8 mouse cellular contexts compared by ENCODE assay signal in genomic region chr17:73949498-73949897, GRCm38 (mm10). TPM values are rescaled to one million over a fixed set of nuclear protein-coding genes. Genes with fewer than 3 reads are reported as not detected.
DNase-seq lines count a peak whose midpoint lies in the region; ATAC-seq and TF ChIP-seq lines count a peak whose summit lies in the region.

No protein-coding gene starts in this region.

- 63% methylated on average over 4 of the region's 4 CpGs for WGBS in heart, embryonic 15.5 days
- 26% methylated on average over 4 of the region's 4 CpGs for WGBS in thymus, adult 2 months
- 48% methylated on average over 4 of the region's 4 CpGs for WGBS in kidney, postnatal 0 days

- peak overlapping the region; percentile 55 for H3K4me2 ChIP-seq in heart, embryonic 15.5 days
- peak overlapping the region; percentile 30 for H3K4me2 ChIP-seq in kidney, postnatal 0 days (ENCODE audit: low read length)

- H3K36me3 ChIP-seq in heart, embryonic 15.5 days, result no peaks in the 10 kb centered on the region
- no peaks in the 10 kb centered on the region for H3K36me3 ChIP-seq in thymus, adult 2 months (ENCODE audit: control insufficient read depth, insufficient read depth, low read length)
- H3K36me3 ChIP-seq in kidney, postnatal 0 days (ENCODE audit: insufficient read depth, low read length), result no peaks in the 10 kb centered on the region

- H3K9me3 ChIP-seq in heart, embryonic 15.5 days (replicated peaks), result no peaks in the 10 kb centered on the region
- H3K9me3 ChIP-seq in kidney, postnatal 0 days (replicated peaks; ENCODE audit: low read length), result no peaks in the 10 kb centered on the region

- TF ChIP-seq POLR2A in thymus, adult 2 months (IDR thresholded peaks at IDR 0.05; ENCODE audit: control insufficient read depth, extremely low read depth, insufficient read depth, low read length, poor library complexity), result no peak

- H3K4me3 ChIP-seq in heart, embryonic 15.5 days, result peak overlapping the region; percentile 22; the same call in 1 of the 2 replicates
- H3K4me3 ChIP-seq in thymus, adult 2 months (ENCODE audit: control insufficient read depth, insufficient read depth, low read length), result peak overlapping the region; percentile 28
- no peak overlapping the region for H3K4me3 ChIP-seq in kidney, postnatal 0 days (replicated peaks; ENCODE audit: low read depth, low read length)

- no peak overlapping the region for H3K9ac ChIP-seq in heart, embryonic 15.5 days
- no peak overlapping the region for H3K9ac ChIP-seq in kidney, postnatal 0 days (ENCODE audit: low read depth, low read length)

- peaks cover 6% of the 10 kb centered on the region for H3K4me1 ChIP-seq in heart, embryonic 15.5 days (replicated peaks)
- H3K4me1 ChIP-seq in thymus, adult 2 months (replicated peaks; ENCODE audit: control insufficient read depth, insufficient read depth, low read length), result peaks cover 14% of the 10 kb centered on the region
- no peaks in the 10 kb centered on the region for H3K4me1 ChIP-seq in kidney, postnatal 0 days (replicated peaks; ENCODE audit: insufficient read depth, low read length)

- ATAC-seq in heart, embryonic 15.5 days (replicated peaks; ENCODE audit: insufficient number of reproducible peaks, insufficient read depth, low FRiP score, low read depth), result no peak
- ATAC-seq in kidney, postnatal 0 days (replicated peaks; ENCODE audit: low FRiP score, low read depth), result 0 out of 2 replicates have a peak, but pooled peaks have one; percentile 48

- 0 out of 2 replicates have a peak overlapping the region, but pooled peaks have one; percentile 9 for H3K27ac ChIP-seq in heart, embryonic 15.5 days
- H3K27ac ChIP-seq in thymus, adult 2 months (ENCODE audit: control insufficient read depth, insufficient read depth, low read length), result peak overlapping the region; percentile 37; the same call in 1 of the 2 replicates
- no peak overlapping the region for H3K27ac ChIP-seq in kidney, postnatal 0 days

- DNase-seq in heart, postnatal 4 days, result no peak
- DNase-seq in thymus, adult 2 months, result no peak
- no peak for DNase-seq in thymus, postnatal 10 days (ENCODE audit: low spot score in 2 of 2)
- peak; percentile 77 for DNase-seq in kidney, postnatal 0 days (ENCODE audit: low spot score)
- DNase-seq in ovary, postnatal 10 days (ENCODE audit: low spot score), result no peak
- no peak for DNase-seq in c-Kit-positive CD71-positive TER-119-positive erythroid progenitor cells, embryonic 14.5 days (ENCODE audit: low spot score)
- DNase-seq in spleen, postnatal 4 days (ENCODE audit: low spot score in 2 of 2), result no peak

- TF ChIP-seq CTCF in thymus, adult 2 months (IDR thresholded peaks at IDR 0.05; ENCODE audit: borderline replicate concordance, control insufficient read depth, extremely low read depth, insufficient read depth, low read length, poor library complexity), result no peak
- TF ChIP-seq CTCF in kidney, postnatal 0 days (IDR thresholded peaks at IDR 0.05; ENCODE audit: low read depth), result peak; percentile 74

- H3K27me3 ChIP-seq in heart, embryonic 15.5 days, result no peaks in the 10 kb centered on the region
- H3K27me3 ChIP-seq in thymus, adult 2 months (ENCODE audit: control insufficient read depth, insufficient read depth, low read length), result no peaks in the 10 kb centered on the region
- H3K27me3 ChIP-seq in kidney, postnatal 0 days (ENCODE audit: insufficient read depth, low read length), result no peaks in the 10 kb centered on the region

RNA-seq across cellular contexts. Expression of gene Xdh, which starts 0.5 kb away (rescaled TPM):
- 2.0 TPM in 2 replicates for polyA plus RNA-seq in heart, embryonic 15.5 days (2015; fragmentation: Nextera tagmentation; extraction: Ambion mirVana)
- total RNA-seq in heart, postnatal 4 days (2021), result 1 to 10 TPM; 3.7 to 4.6 TPM
- 25.2 and 26.5 TPM in 2 replicates for polyA plus RNA-seq in thymus, adult 2 months (2012; rRNA removed)
- 1.6 and 1.9 TPM in 2 replicates for polyA plus RNA-seq in kidney, postnatal 0 days (2015; fragmentation: Nextera tagmentation; extraction: Ambion mirVana)
